Mouse (Mus musculus): ENCODE data around the gene Slc25a10.
A peak's percentile ranks its signal among the peaks of the same experiment; 100 is the strongest.

Gene Slc25a10

GRCm38 (mm10) chr11:120545964-120546363 is 54.3 kb downstream of the Slc25a10 start:
- peak; percentile 56 for DNase-seq

GRCm38 (mm10) chr11:120547469-120547868 is 55.8 kb downstream of the Slc25a10 start:
- DNase-seq: no peak

GRCm38 (mm10) chr11:120548214-120548613 is 56.6 kb downstream of the Slc25a10 start:
- DNase-seq: no peak

GRCm38 (mm10) chr11:120548786-120549167 is 57.1 kb downstream of the Slc25a10 start:
- no peak for DNase-seq
